Mouse (Mus musculus) adrenal gland, adult (tissue): ENCODE results near the gene Psmb1.
A peak's percentile ranks its signal among the peaks of the same experiment; 100 is the strongest.
"Not testable (repeated sequence)": the region's sequence is repeated elsewhere in the genome, so short reads cannot be mapped to it uniquely, and the experiment has no call there.

Experiments used
- DNase-seq, 2 experiments: peaks; one replicate each; pipeline ENCODE4 v3.0.0; 2022 to 2023; ENCODE audit warnings: low spot score in 1 of 2; ENCODE audit not compliant: inconsistent age in 2 of 2

Psmb1 gene

GRCm38 (mm10) chr17:15499656-15500394 lies at the start of gene Psmb1, which contains the start of gene Tbp:
Psmb1 (minus strand) TSS chr17:15499751.
Tbp (plus strand) TSS chr17:15499888.
- peak; percentile 98 to 99 for DNase-seq

- no peak for DNase-seq
Measured at GRCm38 (mm10) chr17:15546440-15546839, 46.9 kb upstream of the Psmb1 start.

- DNase-seq = not testable (repeated sequence)
Measured at GRCm38 (mm10) chr17:15543868-15544267, 44.3 kb upstream of the Psmb1 start.

GRCm38 (mm10) chr17:15540309-15540708 lies 40.8 kb upstream of the Psmb1 start:
- DNase-seq = no peak

GRCm38 (mm10) chr17:15536457-15536904 lies 36.9 kb upstream of the Psmb1 start:
- DNase-seq = peak in 1 of 2 experiments; percentile 24

- no peak for DNase-seq
Measured at GRCm38 (mm10) chr17:15535943-15536342, 36.4 kb upstream of the Psmb1 start.

GRCm38 (mm10) chr17:15535162-15535800 lies 35.7 kb upstream of the Psmb1 start:
- DNase-seq = peak in 1 of 2 experiments; percentile 72

GRCm38 (mm10) chr17:15530141-15530540 lies 30.6 kb upstream of the Psmb1 start:
- peak; percentile 30 to 61 for DNase-seq

GRCm38 (mm10) chr17:15528887-15529286 lies 29.3 kb upstream of the Psmb1 start:
- no peak for DNase-seq

- no peak for DNase-seq
Measured at GRCm38 (mm10) chr17:15527811-15528136, 28.2 kb upstream of the Psmb1 start.

GRCm38 (mm10) chr17:15526986-15527810 lies 27.6 kb upstream of the Psmb1 start, which contains the start of gene Pdcd2:
Pdcd2 (minus strand) TSS chr17:15527301.
- peak; percentile 97 to 98 for DNase-seq

- peak; percentile 15 to 47 for DNase-seq
Measured at GRCm38 (mm10) chr17:15526304-15526703, 26.8 kb upstream of the Psmb1 start.

- DNase-seq = no peak
Measured at GRCm38 (mm10) chr17:15518766-15519165, 19.2 kb upstream of the Psmb1 start.

- DNase-seq = no peak
Measured at GRCm38 (mm10) chr17:15518186-15518585, 18.6 kb upstream of the Psmb1 start.

- DNase-seq = no peak
Measured at GRCm38 (mm10) chr17:15517776-15518175, 18.2 kb upstream of the Psmb1 start.

GRCm38 (mm10) chr17:15510694-15511093 lies 11.1 kb upstream of the Psmb1 start:
- no peak for DNase-seq

- DNase-seq = peak in 1 of 2 experiments; percentile 16
Measured at GRCm38 (mm10) chr17:15498753-15499113, 818 bp downstream of the Psmb1 start.

GRCm38 (mm10) chr17:15497882-15498752 lies 1.4 kb downstream of the Psmb1 start:
- DNase-seq = peak; percentile 95 to 98

GRCm38 (mm10) chr17:15490542-15490941 lies 9.0 kb downstream of the Psmb1 start:
- no peak for DNase-seq

GRCm38 (mm10) chr17:15472671-15473070 lies 26.9 kb downstream of the Psmb1 start:
- no peak for DNase-seq

- DNase-seq = peak; percentile 55 to 84
Measured at GRCm38 (mm10) chr17:15467669-15468068, 31.9 kb downstream of the Psmb1 start.
